Mouse (Mus musculus): Measurements from ENCODE around the gene Thbs1. TPM values are rescaled to one million over a fixed set of nuclear protein-coding genes. Genes with fewer than 3 reads are reported as not detected.
A peak's percentile ranks its signal among the peaks of the same experiment; 100 is the strongest.

The Thbs1 gene
- total RNA-seq (2021): 10 to 100 TPM in 1 of 2 experiments, 1 to 10 TPM in 1; 6.1 to 29.1 TPM
- long read RNA-seq, experiment 1, partial matches to known transcripts: 0 of 4 reads
- long read RNA-seq, experiment 1, other reads (novel, unspliced or antisense): 4 of 4 reads
- long read RNA-seq, experiment 2, partial matches to known transcripts: 3 of 4 reads
- long read RNA-seq, experiment 2, other reads (novel, unspliced or antisense): 1 of 4 reads

GRCm38 (mm10) chr2:118111488-118112131, at the start of gene Thbs1:
Gene Thbs1 (plus strand): TSS chr2:118111876.
- peak; percentile 60 for DNase-seq (ENCODE audit: low spot score)

GRCm38 (mm10) chr2:118064121-118064764, 47.4 kb upstream of the Thbs1 start:
- DNase-seq (ENCODE audit: low spot score): peak; percentile 50

DNA sequence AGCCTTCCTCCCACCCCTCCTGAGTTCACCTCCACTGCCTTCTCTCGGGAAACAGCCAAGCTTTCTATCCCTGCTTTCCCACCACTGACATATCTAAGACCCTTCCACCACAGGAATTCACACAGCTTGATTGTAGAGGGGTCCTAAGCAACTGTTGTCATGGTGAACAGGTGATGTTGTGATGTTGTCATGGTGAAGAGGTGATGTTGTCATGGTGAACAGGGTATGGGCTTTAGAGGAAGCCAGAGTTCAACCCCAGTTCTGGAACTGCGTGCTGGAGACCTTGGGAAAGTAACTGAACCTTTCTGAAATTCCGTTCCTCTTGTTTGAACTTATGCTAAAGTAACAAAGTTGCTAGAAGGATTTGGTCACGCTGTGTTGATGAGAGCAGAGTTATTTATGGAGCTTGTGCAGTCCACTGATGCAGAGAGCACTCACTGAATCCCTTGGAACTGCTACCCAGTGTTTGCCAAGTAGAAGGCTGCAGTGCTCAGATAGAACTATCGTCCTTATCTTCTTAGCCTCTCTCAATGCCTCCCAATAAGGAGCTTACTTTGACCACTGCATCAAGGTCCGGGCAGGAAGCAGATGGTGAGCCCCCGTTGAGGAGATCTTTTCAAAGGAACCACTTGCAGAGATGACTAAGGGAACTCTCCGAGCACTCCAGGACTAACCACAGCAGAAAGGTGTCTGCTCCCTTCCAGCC, 45.5 kb upstream of the Thbs1 start:
- no peak for DNase-seq (ENCODE audit: low spot score)

DNA sequence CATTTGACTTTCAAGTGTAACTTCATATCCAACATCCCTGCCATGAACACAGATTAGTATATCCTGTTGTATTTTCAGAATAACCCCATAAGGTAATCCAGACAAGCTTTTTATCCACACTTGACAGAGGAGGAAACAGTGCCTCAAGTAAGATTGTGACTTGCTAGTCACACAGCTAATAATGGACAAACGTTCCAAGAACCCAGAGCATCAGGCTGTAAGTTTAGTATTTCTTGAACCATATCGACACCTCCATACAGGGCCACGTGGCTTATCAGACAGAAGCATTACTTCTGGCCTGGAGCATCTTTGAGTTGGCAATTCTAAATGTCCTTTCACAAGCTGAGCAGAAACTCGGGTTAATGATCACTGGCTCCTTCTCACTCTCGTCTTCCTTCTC, 41.7 kb upstream of the Thbs1 start:
- no peak for DNase-seq (ENCODE audit: low spot score)

- DNase-seq (ENCODE audit: low spot score): peak; percentile 29
These were observed 38.8 kb upstream of the Thbs1 start for GRCm38 (mm10) chr2:118072811-118073372.

- DNase-seq (ENCODE audit: low spot score): no peak
These were observed 37.6 kb upstream of the Thbs1 start for GRCm38 (mm10) chr2:118074030-118074429.

- no peak for DNase-seq (ENCODE audit: low spot score)
These were observed 36.5 kb upstream of the Thbs1 start for GRCm38 (mm10) chr2:118075165-118075564.

- peak; percentile 29 for DNase-seq (ENCODE audit: low spot score)
These were observed 32.5 kb upstream of the Thbs1 start for GRCm38 (mm10) chr2:118079131-118079530.

DNA sequence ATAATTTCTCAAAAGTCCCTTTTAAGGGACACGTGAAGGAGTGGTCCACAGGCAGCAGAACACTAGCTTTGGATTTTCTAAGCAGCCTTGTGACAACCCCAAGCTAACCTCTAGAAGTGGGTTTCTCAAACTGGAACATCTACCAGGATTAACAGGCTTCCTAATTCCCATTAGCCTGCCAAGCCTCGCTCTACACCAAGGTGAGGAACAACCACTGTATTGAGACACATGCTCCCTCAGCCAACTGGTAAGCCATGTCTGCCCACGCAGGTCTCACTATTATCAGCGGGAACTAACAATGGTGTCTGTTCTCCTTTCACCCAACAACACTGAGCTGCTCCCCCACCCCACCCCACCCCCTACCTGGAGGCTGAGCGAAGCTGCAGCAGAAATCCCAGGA, 30.1 kb upstream of the Thbs1 start:
- DNase-seq (ENCODE audit: low spot score): no peak

DNA sequence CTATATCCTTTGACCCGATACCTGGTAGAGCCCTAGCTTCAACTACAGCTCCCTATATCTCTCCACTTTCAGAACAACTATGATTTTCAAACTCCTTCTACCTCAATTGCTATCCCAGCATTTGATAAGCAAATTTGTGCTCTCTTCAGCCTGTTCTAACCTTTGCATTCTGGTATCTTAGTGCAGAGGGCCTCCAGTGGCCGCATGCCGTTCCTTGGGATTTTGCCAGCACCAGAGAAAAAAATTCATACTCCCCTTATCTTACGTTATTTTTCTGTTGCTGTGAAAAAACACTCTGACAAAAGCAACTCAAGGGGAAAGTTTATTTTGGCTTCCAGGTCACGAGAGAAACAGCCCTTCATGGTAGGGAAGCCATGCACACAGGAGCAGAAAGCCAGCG, 28.0 kb upstream of the Thbs1 start:
- DNase-seq (ENCODE audit: low spot score): no peak

- no peak for DNase-seq (ENCODE audit: low spot score)
These were observed 27.0 kb upstream of the Thbs1 start for GRCm38 (mm10) chr2:118084693-118085092.

DNA sequence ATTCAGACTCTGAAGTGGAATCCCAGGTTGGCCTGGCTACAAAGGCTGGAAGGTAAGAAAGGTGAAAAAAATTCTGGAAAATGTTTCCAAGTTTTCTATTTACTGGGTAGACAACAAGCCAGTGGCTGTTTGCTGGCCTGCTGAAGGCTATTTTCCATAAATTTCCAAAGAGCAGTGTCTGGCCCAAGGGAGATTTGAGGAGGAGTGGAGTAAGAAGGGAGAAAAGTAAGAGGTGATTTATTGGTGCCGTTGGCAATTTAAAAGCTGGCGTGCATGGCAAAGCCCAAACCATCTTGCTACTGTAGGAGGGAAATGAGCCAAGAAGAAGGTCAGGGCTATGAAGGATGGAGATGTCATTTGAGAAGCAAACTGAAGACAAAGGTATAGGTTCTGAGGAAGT, 26.0 kb upstream of the Thbs1 start:
- DNase-seq (ENCODE audit: low spot score): no peak

DNA sequence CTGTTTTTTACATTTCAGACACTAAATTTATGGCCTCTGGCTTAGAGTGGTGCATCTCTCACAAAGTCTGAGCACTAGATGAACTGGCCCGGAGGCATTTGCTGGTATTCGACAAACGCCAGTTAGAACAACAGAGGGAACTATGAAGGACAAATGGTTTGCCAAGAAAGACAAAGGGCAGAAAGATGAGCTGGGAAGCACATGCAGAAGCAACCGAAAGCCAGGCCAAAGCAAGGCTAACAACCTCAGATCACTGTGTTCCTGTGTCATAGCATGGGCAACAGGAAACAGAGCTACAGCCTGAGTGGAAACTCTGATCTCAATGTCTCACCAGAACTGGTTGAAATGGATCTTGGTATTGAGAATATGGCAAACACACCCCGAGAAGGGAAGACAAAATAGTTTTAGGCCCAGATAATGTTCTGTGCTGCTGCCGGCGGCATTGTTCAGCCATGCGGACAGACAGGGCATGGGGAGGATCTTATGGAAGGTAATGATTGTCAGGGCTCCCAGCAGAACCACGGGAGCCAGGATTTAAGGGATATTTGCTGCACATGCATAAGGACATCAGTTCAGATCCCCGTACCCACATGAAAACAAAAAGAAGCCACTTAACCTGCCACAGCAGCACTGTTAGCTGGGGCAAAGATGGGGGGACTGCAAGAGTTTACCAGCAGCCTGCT, 24.5 kb upstream of the Thbs1 start:
- no peak for DNase-seq (ENCODE audit: low spot score)

- DNase-seq (ENCODE audit: low spot score): no peak
These were observed 20.4 kb upstream of the Thbs1 start for GRCm38 (mm10) chr2:118091226-118091625.

GRCm38 (mm10) chr2:118099104-118099503, 12.6 kb upstream of the Thbs1 start:
- no peak for DNase-seq (ENCODE audit: low spot score)

DNA sequence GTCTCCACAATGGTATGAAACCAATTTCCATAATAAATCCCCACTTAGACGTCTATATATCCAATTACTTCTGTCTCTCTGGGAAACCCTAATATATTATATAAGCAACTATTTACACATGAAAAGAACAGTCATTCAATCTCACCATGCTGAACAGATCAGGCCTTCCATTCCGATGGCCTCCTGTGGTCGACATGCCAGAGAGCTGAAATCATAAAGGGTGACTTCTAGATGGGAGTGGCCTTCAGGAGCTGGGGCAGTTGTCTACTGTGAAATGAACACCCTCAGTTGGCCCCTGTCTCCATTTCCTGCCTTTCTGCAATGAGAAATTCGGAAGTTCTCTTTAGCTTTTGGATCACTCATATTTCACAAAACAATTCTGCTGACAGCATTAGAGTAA, 9.5 kb upstream of the Thbs1 start:
- DNase-seq (ENCODE audit: low spot score): no peak

GRCm38 (mm10) chr2:118110225-118110915, 1.3 kb upstream of the Thbs1 start:
- peak; percentile 29 for DNase-seq (ENCODE audit: low spot score)

DNA sequence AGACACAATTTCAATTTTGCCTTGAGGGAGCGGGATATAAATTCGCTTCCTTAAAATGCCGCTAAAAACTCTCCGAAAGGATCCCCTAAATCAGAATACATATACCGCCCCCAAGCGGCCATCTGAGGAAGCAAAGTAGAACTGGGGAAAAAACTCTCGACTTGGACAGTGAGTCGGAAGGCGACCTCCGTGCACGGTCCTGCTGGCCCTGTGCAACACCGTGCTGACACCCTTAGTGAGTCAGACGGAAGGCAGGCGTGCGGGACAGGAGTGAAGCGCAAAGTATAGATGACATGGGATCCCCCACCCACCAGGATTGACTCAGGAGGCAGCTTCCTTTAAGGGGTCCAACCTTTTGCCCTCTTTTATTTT, 574 bp upstream of the Thbs1 start:
- peak; percentile 83 for DNase-seq (ENCODE audit: low spot score)

DNA sequence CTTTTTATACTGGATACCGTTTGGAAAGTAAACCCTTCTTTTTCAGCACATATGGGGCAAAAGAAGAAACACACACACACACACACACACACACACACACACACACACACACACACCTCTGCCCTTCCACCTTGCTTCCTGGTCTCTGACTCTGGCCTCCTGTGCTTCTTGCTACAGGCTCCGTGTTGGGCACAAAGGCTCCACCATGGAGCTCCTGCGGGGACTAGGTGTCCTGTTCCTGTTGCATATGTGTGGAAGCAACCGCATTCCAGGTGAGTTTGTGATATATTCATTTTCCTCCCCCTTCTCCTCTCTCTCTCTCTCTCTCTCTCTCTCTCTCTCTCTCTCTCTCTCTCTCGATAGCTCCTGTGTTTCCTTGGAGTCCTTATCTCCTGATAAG, 762 bp downstream of the Thbs1 start:
- DNase-seq (ENCODE audit: low spot score): no peak

GRCm38 (mm10) chr2:118112846-118113479, 1.3 kb downstream of the Thbs1 start:
- DNase-seq (ENCODE audit: low spot score): no peak
